Mouse (Mus musculus) ES-CJ7 (cell line): ENCODE results near the gene Zkscan16.

Experiments
- DNase-seq: peaks from one replicate; pipeline ENCODE4 v3.0.0; 2011; ENCODE audit warnings: low read depth, low spot score

Gene Zkscan16

DNA sequence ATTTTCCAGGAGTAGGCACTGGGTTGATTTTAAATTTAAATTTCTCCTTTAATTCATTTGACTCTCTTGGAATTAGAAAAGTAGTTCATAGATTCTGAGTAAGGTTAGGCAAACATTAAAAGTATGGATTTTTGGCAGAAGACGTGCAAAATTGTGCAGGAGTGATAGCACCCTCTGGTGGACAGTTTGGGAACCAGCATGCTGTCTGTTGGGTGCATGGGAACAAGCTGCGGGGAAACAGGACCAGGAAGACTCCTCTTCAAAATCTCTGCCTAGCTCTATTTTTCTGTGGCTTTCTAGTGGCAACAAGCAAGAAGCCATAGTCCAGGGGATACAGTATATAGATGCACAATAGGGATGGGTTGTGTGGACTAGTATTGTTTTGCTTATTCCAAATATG lies 56.3 kb downstream of the Zkscan16 start:
- peak; percentile 70 for DNase-seq

GRCm38 (mm10) chr4:59000614-59001013 lies 57.2 kb downstream of the Zkscan16 start:
- peak; percentile 88 for DNase-seq

DNA sequence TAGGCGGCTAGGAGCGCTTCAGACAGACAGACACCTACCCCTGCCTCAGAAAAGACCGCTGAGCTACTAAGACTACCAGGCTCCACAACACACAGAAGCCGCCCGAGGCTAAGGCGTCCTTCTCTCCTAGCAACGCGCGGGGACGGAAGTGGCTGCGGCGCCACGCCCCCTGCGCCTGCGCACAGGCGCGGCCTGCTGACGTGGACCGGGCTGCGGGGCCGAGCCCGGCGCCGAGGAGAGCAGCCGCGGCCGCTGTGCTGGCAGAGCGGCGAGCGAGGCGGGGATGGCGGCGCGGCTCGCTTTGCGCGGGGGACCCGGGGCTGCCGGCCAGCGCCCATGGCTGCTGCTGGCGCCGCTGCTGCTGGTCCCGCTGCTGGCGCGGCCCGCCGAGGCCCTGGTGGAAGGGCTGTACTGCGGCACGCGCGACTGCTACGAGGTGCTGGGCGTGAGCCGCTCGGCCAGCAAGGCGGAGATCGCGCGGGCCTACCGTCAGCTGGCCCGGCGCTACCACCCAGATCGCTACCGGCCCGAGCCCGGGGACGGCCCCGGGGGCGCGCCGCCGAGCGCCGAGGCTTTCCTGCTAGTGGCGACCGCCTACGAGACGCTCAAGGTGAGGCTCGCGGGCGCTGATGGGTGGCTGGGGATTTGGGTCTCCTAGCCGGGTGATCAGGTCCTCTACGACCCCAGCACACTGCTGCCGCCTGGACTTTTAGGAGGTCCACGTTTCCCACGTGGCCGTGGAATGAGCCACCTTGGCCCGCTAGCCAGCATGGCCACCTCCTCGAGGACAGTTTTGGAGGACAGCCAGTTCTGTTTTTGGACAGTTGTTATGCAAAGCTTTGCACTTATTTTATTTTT lies 59.7 kb downstream of the Zkscan16 start, which contains the start of gene Gm20503:
Gm20503 (plus strand) TSS at position 263 of the 858 bp plus-strand sequence.
- DNase-seq: peak; percentile 86

GRCm38 (mm10) chr4:59003806-59004200 lies 60.4 kb downstream of the Zkscan16 start:
- no peak for DNase-seq

- no peak for DNase-seq
Measured at GRCm38 (mm10) chr4:59006211-59006610, 62.8 kb downstream of the Zkscan16 start.

DNA sequence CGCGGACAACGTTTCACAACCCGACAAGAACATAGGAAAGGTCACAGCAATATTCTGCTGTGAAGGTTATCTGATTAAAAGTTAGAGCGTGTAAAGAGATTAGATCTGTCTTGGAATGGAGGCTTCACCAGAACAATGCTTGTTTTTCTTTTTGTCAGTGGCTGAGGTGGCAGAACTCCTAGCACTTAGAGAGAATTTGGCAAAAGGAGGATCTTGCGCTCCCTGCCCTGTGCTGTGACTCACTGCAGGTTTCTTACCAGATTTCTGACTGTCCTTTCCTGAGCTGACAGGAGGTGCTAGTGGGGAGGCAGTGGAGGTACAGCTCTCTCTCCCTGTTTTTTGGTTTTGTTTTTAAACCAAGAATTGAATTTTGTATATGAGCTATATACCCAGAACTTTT lies 63.6 kb downstream of the Zkscan16 start:
- no peak for DNase-seq
